Mouse (Mus musculus) erythroid progenitor cell, adult 5-6 weeks (primary cell): ENCODE data around the gene Rgl1. TPM values are rescaled to one million over a fixed set of nuclear protein-coding genes. Genes with fewer than 3 reads are reported as not detected.

Experiments used
- ATAC-seq: replicated peaks from 2 replicates; pipeline ENCODE4 v1.8.0; 2016; ENCODE audit warnings: moderate number of reproducible peaks, mild to moderate bottlenecking, moderate TSS enrichment, inconsistent platforms; ENCODE audit not compliant: poor library complexity, low FRiP score, severe bottlenecking
- total RNA-seq, 2 experiments: library from RNA; stranded (forward) in 1 of 2; stranded (reverse) in 1 of 2; fragments of 150-400 nt in 1 of 2; fragments of 186-747, 209-891 nt in 1 of 2; gene quantifications; 2 replicates each; pipeline versions ENCODE4 v1.2.3 to v1.2.4; 2015 to 2017; ENCODE audit warnings: low replicate concordance in 2 of 2

The Rgl1 gene
- total RNA-seq (2015; ENCODE audit: low replicate concordance) (5.0 and 8.4 TPM in 2 replicates), total RNA-seq (2017; ENCODE audit: low replicate concordance) (30.9 and 32.8 TPM in 2 replicates)

GRCm38 (mm10) chr1:152766032-152766772 is at the start of gene Rgl1, which contains the start of gene Arpc5:
TSS of gene Rgl1 (minus strand) at chr1:152766351.
TSS of gene Arpc5 (plus strand) at chr1:152766542.
- ATAC-seq, result peak; percentile 89

- peak; percentile 58; the same call in 1 of the 2 replicates for ATAC-seq
These were observed 49.1 kb upstream of the Rgl1 start for GRCm38 (mm10) chr1:152815265-152815701.

GRCm38 (mm10) chr1:152810533-152811439 is 44.6 kb upstream of the Rgl1 start:
- ATAC-seq, result no peak

- ATAC-seq, result no peak
These were observed 43.5 kb upstream of the Rgl1 start for GRCm38 (mm10) chr1:152809541-152810252.

- no peak for ATAC-seq
These were observed 42.2 kb upstream of the Rgl1 start for GRCm38 (mm10) chr1:152808392-152808680.

- no peak for ATAC-seq
These were observed 41.7 kb upstream of the Rgl1 start for GRCm38 (mm10) chr1:152807619-152808391.

- ATAC-seq, result no peak
These were observed 38.8 kb upstream of the Rgl1 start for GRCm38 (mm10) chr1:152804907-152805306.

GRCm38 (mm10) chr1:152800633-152801176 is 34.6 kb upstream of the Rgl1 start:
- ATAC-seq, result no peak

GRCm38 (mm10) chr1:152799897-152800296 is 33.7 kb upstream of the Rgl1 start, which contains the start of gene Ncf2:
TSS of gene Ncf2 (plus strand) at chr1:152800194.
- ATAC-seq, result no peak

- ATAC-seq, result no peak
These were observed 32.0 kb upstream of the Rgl1 start for GRCm38 (mm10) chr1:152798125-152798524.

GRCm38 (mm10) chr1:152796683-152797263 is 30.6 kb upstream of the Rgl1 start:
- no peak for ATAC-seq

GRCm38 (mm10) chr1:152795688-152796255 is 29.6 kb upstream of the Rgl1 start:
- ATAC-seq, result no peak

GRCm38 (mm10) chr1:152793495-152794130 is 27.5 kb upstream of the Rgl1 start:
- no peak for ATAC-seq

GRCm38 (mm10) chr1:152792736-152793494 is 26.8 kb upstream of the Rgl1 start:
- no peak for ATAC-seq

- no peak for ATAC-seq
These were observed 25.1 kb upstream of the Rgl1 start for GRCm38 (mm10) chr1:152791269-152791668.

- no peak for ATAC-seq
These were observed 24.7 kb upstream of the Rgl1 start for GRCm38 (mm10) chr1:152790821-152791220.

- ATAC-seq, result no peak
These were observed 24.1 kb upstream of the Rgl1 start for GRCm38 (mm10) chr1:152790254-152790653.
